Mouse (Mus musculus): ENCODE data around the gene Cep152. TPM values are rescaled to one million over a fixed set of nuclear protein-coding genes. Genes with fewer than 3 reads are reported as not detected.
A peak's percentile ranks its signal among the peaks of the same experiment; 100 is the strongest.

The Cep152 gene
- polyA plus RNA-seq, 1 experiment from 2014 or later: 9.9 TPM

DNA sequence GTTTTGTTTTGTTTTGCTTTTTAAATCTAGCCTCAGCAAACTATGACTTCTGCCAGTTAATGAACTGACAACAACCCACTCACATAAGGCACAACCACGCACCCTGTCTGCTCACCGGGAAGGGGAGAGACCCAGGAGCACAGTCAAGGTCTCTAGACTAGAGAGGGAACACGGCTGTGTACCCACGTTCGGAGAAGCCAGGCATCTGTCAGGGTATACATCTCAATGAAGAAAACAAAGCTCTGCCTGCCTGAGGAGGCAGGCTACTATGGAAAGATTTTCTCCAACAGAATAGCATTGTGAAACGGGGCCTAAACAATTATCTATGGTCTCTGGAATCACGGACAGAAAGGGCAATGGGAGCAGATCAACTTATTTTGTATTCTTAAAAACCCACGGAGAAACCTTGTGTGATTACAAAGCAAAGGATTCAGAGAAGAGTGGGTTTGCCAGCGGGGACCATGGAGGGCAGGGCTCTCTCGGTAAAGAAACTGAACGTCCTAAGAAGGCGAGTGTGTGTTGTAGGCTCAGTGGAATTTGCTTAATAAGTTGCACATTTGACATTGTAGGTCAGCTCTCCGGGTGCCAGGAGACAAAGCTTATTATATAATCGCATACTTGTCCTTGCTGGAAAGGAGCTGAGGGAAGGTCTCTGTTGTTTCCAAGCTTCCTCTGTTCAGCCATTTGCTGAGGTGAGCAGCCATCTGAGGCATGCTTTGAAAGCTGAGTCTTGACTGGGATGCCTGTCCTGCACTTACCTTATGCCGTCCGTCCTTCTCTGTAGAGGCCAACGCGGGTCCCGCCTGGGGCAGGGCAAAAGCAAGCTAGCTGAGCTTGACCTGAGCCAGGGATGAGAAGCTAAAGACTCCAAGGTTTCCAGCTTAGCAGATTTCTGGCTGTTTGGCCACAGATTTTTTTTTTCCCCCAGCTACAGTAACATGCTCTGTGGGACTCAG, 66.0 kb downstream of the Cep152 start:
- 49% methylated on average over 19 of the region's 19 CpGs for WGBS
- DNase-seq (ENCODE audit: low spot score): peak; percentile 33
- H3K36me3 ChIP-seq (ENCODE audit: control insufficient read depth, insufficient read depth, low read length): no peaks in the 10 kb centered on the region
- no peak overlapping the region for H3K4me3 ChIP-seq (ENCODE audit: low read depth, low read length)
- H3K9ac ChIP-seq (ENCODE audit: low read depth, low read length): no peak overlapping the region
- H3K4me1 ChIP-seq (replicated peaks; ENCODE audit: control insufficient read depth, insufficient read depth, low read length): no peaks in the 10 kb centered on the region
- H3K9me3 ChIP-seq (ENCODE audit: control insufficient read depth, low read length): no peaks in the 10 kb centered on the region
- no peaks in the 10 kb centered on the region for H3K27me3 ChIP-seq (ENCODE audit: control insufficient read depth, insufficient read depth, low read length)
- peak overlapping the region; percentile 53 for H3K27ac ChIP-seq (ENCODE audit: low read depth, low read length)
- peak; percentile 65; the same call in 1 of the 2 replicates for ATAC-seq (ENCODE audit: low FRiP score)
- H3K4me2 ChIP-seq (replicated peaks; ENCODE audit: low read depth, low read length): no peak overlapping the region; the same call in 1 of the 2 replicates

DNA sequence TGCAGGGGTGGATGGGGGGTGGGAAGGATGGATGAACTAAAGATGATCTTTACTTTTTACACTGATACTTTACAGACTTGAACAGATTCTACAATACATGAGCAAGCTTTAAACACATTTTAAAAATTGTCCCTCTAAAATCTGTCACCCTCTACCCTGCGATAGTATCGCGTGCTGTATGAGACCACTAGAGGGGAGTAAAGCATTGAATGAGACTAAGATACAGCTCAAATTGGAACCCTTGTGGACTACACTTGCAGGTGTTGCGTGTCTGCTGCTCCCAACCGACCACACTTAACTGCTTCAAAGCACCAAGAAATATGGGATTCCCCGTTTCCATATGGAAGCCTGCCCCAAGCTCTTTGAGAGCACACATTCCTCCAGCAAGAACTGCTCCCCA, 69.1 kb downstream of the Cep152 start:
- DNase-seq (ENCODE audit: low spot score) (no peak), ATAC-seq (ENCODE audit: low FRiP score) (no peak)
- Histone ChIP-seq H3K36me3 (ENCODE audit: control insufficient read depth, insufficient read depth, low read length) (no peaks in the 10 kb centered on the region), H3K27me3 (ENCODE audit: control insufficient read depth, insufficient read depth, low read length) (no peaks in the 10 kb centered on the region), H3K9me3 (ENCODE audit: control insufficient read depth, low read length) (no peaks in the 10 kb centered on the region), H3K27ac (ENCODE audit: low read depth, low read length) (no peak overlapping the region), H3K9ac (ENCODE audit: low read depth, low read length) (no peak overlapping the region), H3K4me1 (replicated peaks; ENCODE audit: control insufficient read depth, insufficient read depth, low read length) (no peaks in the 10 kb centered on the region), H3K4me3 (ENCODE audit: low read depth, low read length) (no peak overlapping the region), H3K4me2 (replicated peaks; ENCODE audit: low read depth, low read length) (no peak overlapping the region)
- WGBS: 80% methylated on average over 6 of the region's 6 CpGs

DNA sequence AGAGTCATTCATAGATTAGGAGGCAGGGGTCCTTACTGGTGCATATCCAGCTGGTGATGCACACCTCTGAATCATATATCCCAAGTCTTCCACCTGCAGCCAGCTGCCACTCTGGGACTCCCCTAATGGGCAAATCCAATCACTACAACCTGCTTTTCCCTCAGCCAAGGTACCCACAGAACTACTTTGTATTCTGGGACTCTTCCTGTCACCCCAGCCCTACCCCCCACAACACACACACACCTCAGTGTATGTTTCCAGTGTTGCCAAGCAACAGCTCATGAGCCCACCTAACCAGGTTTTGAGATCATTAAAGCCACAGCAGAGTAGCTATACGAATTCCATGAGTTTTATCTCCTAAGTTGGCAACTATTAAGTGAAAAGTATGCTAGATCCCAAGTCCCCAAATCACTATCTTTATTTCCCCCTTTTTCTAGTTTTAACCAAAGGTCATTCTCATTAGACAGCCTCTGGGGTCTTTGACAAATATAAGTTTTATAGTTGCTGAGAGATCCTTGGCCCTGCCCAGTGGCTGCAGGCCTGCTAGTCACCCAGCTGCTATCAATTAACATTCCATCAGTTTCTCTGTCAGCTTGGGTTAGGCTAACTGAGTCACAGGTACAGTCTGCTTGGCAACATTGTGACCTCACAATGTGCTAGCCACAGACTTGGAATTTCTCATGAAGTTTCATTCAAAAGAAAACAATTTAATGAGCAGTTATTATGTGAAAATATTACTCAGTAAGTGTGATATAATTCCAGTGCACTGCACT, 75.9 kb downstream of the Cep152 start:
- Histone ChIP-seq H3K9me3 (ENCODE audit: control insufficient read depth, low read length) (no peaks in the 10 kb centered on the region), H3K9ac (ENCODE audit: low read depth, low read length) (no peak overlapping the region), H3K27ac (ENCODE audit: low read depth, low read length) (no peak overlapping the region), H3K4me2 (replicated peaks; ENCODE audit: low read depth, low read length) (no peak overlapping the region), H3K4me1 (replicated peaks; ENCODE audit: control insufficient read depth, insufficient read depth, low read length) (no peaks in the 10 kb centered on the region), H3K36me3 (ENCODE audit: control insufficient read depth, insufficient read depth, low read length) (no peaks in the 10 kb centered on the region), H3K4me3 (ENCODE audit: low read depth, low read length) (no peak overlapping the region), H3K27me3 (ENCODE audit: control insufficient read depth, insufficient read depth, low read length) (no peaks in the 10 kb centered on the region)
- DNase-seq (ENCODE audit: low spot score) (no peak), ATAC-seq (ENCODE audit: low FRiP score) (no peak)
- WGBS: 71% methylated on average over 1 of the region's 1 CpGs

DNA sequence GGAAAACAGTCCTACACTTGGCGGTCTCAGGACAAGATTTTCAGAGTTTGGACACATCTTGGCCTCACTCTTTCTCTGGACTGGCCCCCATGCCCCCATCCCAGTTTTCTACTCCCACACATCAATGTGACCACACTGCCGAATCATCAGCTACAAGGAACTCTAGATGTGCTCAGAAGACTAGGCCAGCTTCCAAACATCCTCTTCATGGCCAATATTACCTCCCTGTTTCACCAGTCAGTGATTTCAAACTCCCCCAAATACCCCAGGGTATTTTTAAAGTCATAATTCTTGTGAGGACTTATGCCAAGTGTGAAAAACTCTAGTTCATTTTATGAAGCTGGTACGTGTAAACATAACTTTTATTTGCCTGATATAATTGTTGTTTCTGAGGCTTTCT, 79.9 kb downstream of the Cep152 start:
- 82% methylated on average over 3 of the region's 3 CpGs for WGBS
- H3K4me3 ChIP-seq (ENCODE audit: low read depth, low read length): no peak overlapping the region
- no peak for DNase-seq (ENCODE audit: low spot score)
- no peaks in the 10 kb centered on the region for H3K36me3 ChIP-seq (ENCODE audit: control insufficient read depth, insufficient read depth, low read length)
- no peaks in the 10 kb centered on the region for H3K27me3 ChIP-seq (ENCODE audit: control insufficient read depth, insufficient read depth, low read length)
- H3K4me1 ChIP-seq (replicated peaks; ENCODE audit: control insufficient read depth, insufficient read depth, low read length): no peaks in the 10 kb centered on the region
- ATAC-seq (ENCODE audit: low FRiP score): no peak
- H3K9me3 ChIP-seq (ENCODE audit: control insufficient read depth, low read length): no peaks in the 10 kb centered on the region
- no peak overlapping the region for H3K27ac ChIP-seq (ENCODE audit: low read depth, low read length)
- no peak overlapping the region for H3K4me2 ChIP-seq (replicated peaks; ENCODE audit: low read depth, low read length)
- H3K9ac ChIP-seq (ENCODE audit: low read depth, low read length): no peak overlapping the region

DNA sequence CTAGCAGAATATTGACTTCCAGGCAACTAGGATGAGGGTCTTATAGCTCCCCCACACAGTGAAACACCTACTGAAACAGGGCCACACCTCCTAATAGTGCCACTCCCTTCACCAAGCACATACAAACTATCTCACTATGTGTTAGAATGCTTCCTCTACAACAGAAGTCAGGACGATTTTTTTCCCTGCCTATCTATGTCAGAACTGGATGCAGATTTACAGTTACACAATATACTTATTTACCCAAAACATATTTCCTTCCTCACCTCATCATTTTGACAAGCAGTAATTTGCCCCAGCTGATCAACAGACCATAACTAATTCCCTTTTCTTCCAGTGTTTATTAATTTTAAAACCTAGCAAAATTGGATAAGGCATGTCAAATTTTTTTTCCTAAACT, 81.3 kb downstream of the Cep152 start:
- H3K36me3 ChIP-seq (ENCODE audit: control insufficient read depth, insufficient read depth, low read length): no peaks in the 10 kb centered on the region
- DNase-seq (ENCODE audit: low spot score) (no peak), ATAC-seq (ENCODE audit: low FRiP score) (no peak)
- no peak overlapping the region for H3K4me3 ChIP-seq (ENCODE audit: low read depth, low read length)
- H3K9ac ChIP-seq (ENCODE audit: low read depth, low read length): no peak overlapping the region
- H3K4me2 ChIP-seq (replicated peaks; ENCODE audit: low read depth, low read length): no peak overlapping the region
- no peaks in the 10 kb centered on the region for H3K27me3 ChIP-seq (ENCODE audit: control insufficient read depth, insufficient read depth, low read length)
- H3K4me1 ChIP-seq (replicated peaks; ENCODE audit: control insufficient read depth, insufficient read depth, low read length): no peaks in the 10 kb centered on the region
- H3K9me3 ChIP-seq (ENCODE audit: control insufficient read depth, low read length): no peaks in the 10 kb centered on the region
- no peak overlapping the region for H3K27ac ChIP-seq (ENCODE audit: low read depth, low read length)
- WGBS: 81% methylated on average over 1 of the region's 1 CpGs

DNA sequence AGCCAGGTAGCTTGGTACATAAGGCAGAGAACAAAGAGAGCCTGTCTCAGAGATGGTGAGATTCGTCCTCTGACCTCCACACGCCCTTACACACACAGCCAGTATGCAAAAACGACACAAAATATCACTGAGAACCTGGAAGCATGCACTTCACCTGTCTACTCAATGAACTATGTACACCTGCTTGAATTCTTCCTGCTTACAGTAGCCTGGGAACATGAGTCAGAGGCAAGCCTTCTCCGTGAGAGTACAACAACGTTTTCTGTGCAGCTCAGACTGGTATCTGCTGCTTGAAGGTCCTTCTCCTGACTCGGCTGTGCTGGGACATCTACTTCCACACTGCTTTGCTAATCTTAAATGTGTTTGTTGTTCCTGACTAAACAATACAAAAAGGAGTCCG, 83.5 kb downstream of the Cep152 start:
- Histone ChIP-seq H3K9me3 (ENCODE audit: control insufficient read depth, low read length) (no peaks in the 10 kb centered on the region), H3K9ac (ENCODE audit: low read depth, low read length) (no peak overlapping the region), H3K36me3 (ENCODE audit: control insufficient read depth, insufficient read depth, low read length) (no peaks in the 10 kb centered on the region), H3K4me1 (replicated peaks; ENCODE audit: control insufficient read depth, insufficient read depth, low read length) (no peaks in the 10 kb centered on the region), H3K27ac (ENCODE audit: low read depth, low read length) (no peak overlapping the region), H3K4me2 (replicated peaks; ENCODE audit: low read depth, low read length) (no peak overlapping the region), H3K4me3 (ENCODE audit: low read depth, low read length) (no peak overlapping the region), H3K27me3 (ENCODE audit: control insufficient read depth, insufficient read depth, low read length) (no peaks in the 10 kb centered on the region)
- DNase-seq (ENCODE audit: low spot score): no peak
- no peak for ATAC-seq (ENCODE audit: low FRiP score)
- WGBS: 73% methylated on average over 7 of the region's 7 CpGs

DNA sequence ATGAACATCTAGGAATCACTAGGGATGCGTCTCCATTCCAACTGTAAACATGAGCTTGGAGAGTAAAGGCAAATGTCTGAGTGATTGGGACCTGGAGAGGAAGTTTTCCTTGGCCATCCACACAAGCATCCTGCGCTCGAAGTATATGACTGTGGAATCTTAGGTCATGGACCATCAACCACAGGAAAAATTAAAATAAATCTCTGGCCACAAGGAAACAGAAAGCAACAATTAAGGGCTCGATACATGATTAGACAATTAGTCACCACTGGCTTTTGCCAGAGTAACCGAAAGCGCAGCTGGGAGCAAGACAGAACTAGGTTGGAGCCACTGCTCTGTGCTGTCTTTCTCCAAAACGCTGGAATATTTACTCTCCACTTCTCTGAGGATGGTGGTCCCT, 84.3 kb downstream of the Cep152 start:
- H3K4me2 ChIP-seq (replicated peaks; ENCODE audit: low read depth, low read length): no peak overlapping the region
- no peak for DNase-seq (ENCODE audit: low spot score)
- H3K27ac ChIP-seq (ENCODE audit: low read depth, low read length): no peak overlapping the region
- no peaks in the 10 kb centered on the region for H3K27me3 ChIP-seq (ENCODE audit: control insufficient read depth, insufficient read depth, low read length)
- H3K4me1 ChIP-seq (replicated peaks; ENCODE audit: control insufficient read depth, insufficient read depth, low read length): no peaks in the 10 kb centered on the region
- H3K9me3 ChIP-seq (ENCODE audit: control insufficient read depth, low read length): no peaks in the 10 kb centered on the region
- H3K36me3 ChIP-seq (ENCODE audit: control insufficient read depth, insufficient read depth, low read length): no peaks in the 10 kb centered on the region
- no peak overlapping the region for H3K4me3 ChIP-seq (ENCODE audit: low read depth, low read length)
- no peak for ATAC-seq (ENCODE audit: low FRiP score)
- 86% methylated on average over 7 of the region's 7 CpGs for WGBS
- H3K9ac ChIP-seq (ENCODE audit: low read depth, low read length): no peak overlapping the region

DNA sequence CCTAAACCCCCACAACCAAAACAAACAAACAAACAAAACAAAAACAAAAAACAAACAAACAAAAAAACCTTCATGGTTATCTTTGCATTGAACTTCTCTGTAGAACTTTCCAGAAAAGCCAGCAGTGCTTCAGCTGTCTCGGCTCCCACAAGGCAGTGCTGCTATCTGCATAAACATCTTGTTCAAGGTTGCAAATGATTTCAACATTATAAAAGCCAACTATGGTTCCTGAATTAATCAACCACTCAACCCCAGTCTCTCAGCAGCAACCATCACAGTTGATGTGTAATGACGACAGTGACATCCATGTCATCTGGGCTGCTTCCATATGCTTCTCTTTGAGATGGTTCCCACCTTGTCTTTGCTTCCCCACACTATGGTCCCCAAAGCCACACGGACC, 85.3 kb downstream of the Cep152 start:
- ATAC-seq (ENCODE audit: low FRiP score) (no peak), DNase-seq (ENCODE audit: low spot score) (no peak)
- Histone ChIP-seq H3K4me1 (replicated peaks; ENCODE audit: control insufficient read depth, insufficient read depth, low read length) (no peaks in the 10 kb centered on the region), H3K36me3 (ENCODE audit: control insufficient read depth, insufficient read depth, low read length) (no peaks in the 10 kb centered on the region), H3K9me3 (ENCODE audit: control insufficient read depth, low read length) (no peaks in the 10 kb centered on the region), H3K4me2 (replicated peaks; ENCODE audit: low read depth, low read length) (no peak overlapping the region), H3K27me3 (ENCODE audit: control insufficient read depth, insufficient read depth, low read length) (no peaks in the 10 kb centered on the region), H3K9ac (ENCODE audit: low read depth, low read length) (no peak overlapping the region), H3K27ac (ENCODE audit: low read depth, low read length) (no peak overlapping the region), H3K4me3 (ENCODE audit: low read depth, low read length) (no peak overlapping the region)
- 91% methylated on average over 3 of the region's 3 CpGs for WGBS

Data from hindbrain, embryonic 11.5 days (tissue).